ENCODE assay signal across 17 mouse cellular contexts in genomic region chr16:76483419-76483818, GRCm38 (mm10).
"Had no signal": no experiment of that assay in that cellular context is flagged by ENCODE, and none has a peak within 500 bp of the region (broad histone marks: within the 10 kb centered on the region; RNA-seq: fewer than 3 reads in every experiment).

No protein-coding gene starts in this region.

- H3K9me3 ChIP-seq: neural tube, embryonic 12.5 days; neural tube, embryonic 13.5 days; neural tube, embryonic 15.5 days; stomach, embryonic 15.5 days had no signal

- H3K4me1 ChIP-seq: neural tube, embryonic 12.5 days; neural tube, embryonic 13.5 days; neural tube, embryonic 15.5 days; stomach, embryonic 15.5 days had no signal

- H3K9ac ChIP-seq: neural tube, embryonic 12.5 days; neural tube, embryonic 13.5 days; neural tube, embryonic 15.5 days; stomach, embryonic 15.5 days had no signal

- H3K27me3 ChIP-seq: neural tube, embryonic 12.5 days; neural tube, embryonic 13.5 days; neural tube, embryonic 15.5 days; stomach, embryonic 15.5 days had no signal

- H3K4me3 ChIP-seq: neural tube, embryonic 12.5 days; neural tube, embryonic 13.5 days; neural tube, embryonic 15.5 days; stomach, embryonic 15.5 days had no signal

- DNase-seq: retina, postnatal 1 day; right cerebral cortex, adult 18-20 months; right cerebral cortex, postnatal 14 days; right cerebral cortex, postnatal 25 days; right cerebral cortex, postnatal 4 days; spleen, adult 18-20 months; thymus, adult 18-20 months; thymus, adult 2 months; thymus, postnatal 14 days; thymus, postnatal 25 days; thymus, postnatal 36 days; thymus, postnatal 4 days had no signal

- H3K4me2 ChIP-seq: neural tube, embryonic 12.5 days; neural tube, embryonic 13.5 days; neural tube, embryonic 15.5 days; stomach, embryonic 15.5 days had no signal

- H3K27ac ChIP-seq: neural tube, embryonic 12.5 days; neural tube, embryonic 13.5 days; neural tube, embryonic 15.5 days; stomach, embryonic 15.5 days; stomach, postnatal 0 days had no signal

- H3K36me3 ChIP-seq: neural tube, embryonic 12.5 days; neural tube, embryonic 13.5 days; neural tube, embryonic 15.5 days; stomach, embryonic 15.5 days had no signal
